Comparison of ENCODE assay signal across 8 mouse cellular contexts in the genomic region with DNA sequence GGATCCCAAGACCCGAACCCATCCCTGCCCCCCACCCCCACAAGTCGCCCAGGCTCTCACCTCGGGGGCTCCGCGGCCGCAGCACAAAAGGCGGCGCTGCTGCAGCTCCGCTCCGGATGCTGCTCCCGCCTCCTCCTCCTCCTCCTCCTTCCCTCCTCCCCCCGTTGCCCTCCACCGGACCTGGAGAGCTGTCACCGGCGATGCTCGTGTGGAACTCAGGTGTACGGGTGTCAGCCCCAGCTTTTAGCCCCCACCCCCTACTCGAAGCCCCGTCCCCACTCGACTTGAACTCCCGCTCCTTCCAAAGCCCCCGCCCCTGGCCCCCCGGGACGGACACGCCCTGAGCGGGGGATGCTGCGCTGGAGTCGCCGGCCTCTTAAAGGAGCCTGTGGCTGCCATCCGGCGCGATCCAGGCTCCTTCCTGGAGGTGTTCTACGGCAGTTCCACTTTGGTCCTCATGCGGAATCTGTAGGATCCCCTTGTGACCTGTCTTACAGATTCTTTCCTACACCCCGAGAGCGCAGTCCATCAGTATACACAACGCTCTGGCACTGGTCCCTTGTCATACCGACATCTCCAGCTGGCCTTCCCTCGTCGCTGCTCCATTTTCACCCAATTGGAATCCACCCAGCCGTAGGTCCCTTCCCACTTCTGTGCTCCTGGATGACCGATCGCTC. TPM values are rescaled to one million over a fixed set of nuclear protein-coding genes. Genes with fewer than 3 reads are reported as not detected.
DNase-seq lines count a peak whose midpoint lies in the region; ATAC-seq lines count a peak whose summit lies in the region.

A gene (minus strand): TSS at position 337 of the 677 bp plus-strand sequence.

- intact Hi-C loops in gastrocnemius, postnatal 14 days (cut with DNase I; ENCODE audit: low total_unique reads) = no loop called here
- intact Hi-C loops in left cerebral cortex, postnatal 10 days (cut with DNase I) = no loop called here

- ATAC-seq in inflammation-experienced regulatory T-cells, adult 6 months = peak; percentile 2
- peak; percentile 9; the same call in 1 of the 2 replicates for ATAC-seq in megakaryocyte-erythroid progenitor cell, adult 5-6 weeks (replicated peaks; ENCODE audit: low FRiP score, low TSS enrichment, poor library complexity, severe bottlenecking)
- ATAC-seq in monocyte, adult 5-6 weeks (replicated peaks; ENCODE audit: insufficient number of reproducible peaks, low FRiP score, low TSS enrichment, poor library complexity, severe bottlenecking) = no peak

- peak; percentile 76 to 78 for DNase-seq in adrenal gland, adult 18-20 months (ENCODE audit: low spot score in 2 of 2)
- DNase-seq in embryo, embryonic 10.5 days (ENCODE audit: low spot score) = peak; percentile 82
- DNase-seq in gastrocnemius, postnatal 14 days = peak; percentile 74
- DNase-seq in left cerebral cortex, postnatal 10 days (ENCODE audit: extremely low spot score in 1 of 2, low spot score in 2 of 2) = peak; percentile 69 to 88
- DNase-seq in right cerebral cortex, postnatal 4 days = peak; percentile 74

RNA-seq across cellular contexts. Expression of the gene that starts here (rescaled TPM):
- total RNA-seq in adrenal gland, adult 18-20 months (2021) = 1 to 10 TPM; 5.8 to 7.6 TPM
- 1 to 10 TPM; 3.1 TPM for total RNA-seq in gastrocnemius, postnatal 14 days (2021)
- polyA plus RNA-seq in inflammation-experienced regulatory T-cells, adult 6 months (2017; shearing (Covaris generic)) = 1 to 10 TPM; 6.6 to 10.0 (median 7.5) TPM
- total RNA-seq in left cerebral cortex, postnatal 10 days (2021) = 10 to 100 TPM; 93.0 to 95.6 TPM
- total RNA-seq in megakaryocyte-erythroid progenitor cell, adult 5-6 weeks (2014; fragmentation: Nextera tagmentation) = 0.39 TPM in 1 of 2 replicates, not detected in the other
- 0.14 and 0.15 TPM in 2 replicates for total RNA-seq in megakaryocyte-erythroid progenitor cell, adult 5-6 weeks (2017)
- 0.32 to 1.2 TPM (median 0.97 TPM) in 3 replicates for total RNA-seq in monocyte, adult 5-6 weeks (2017)

Comparison
In these comparisons a context has a peak if more than half of its experiments do, and no peak if none do; other contexts are left out.
1. RNA of the gene that starts here (total RNA-seq): 93.0 to 95.6 TPM in left cerebral cortex, postnatal 10 days; 5.8 to 7.6 TPM in adrenal gland, adult 18-20 months, 3.1 TPM in gastrocnemius, postnatal 14 days, 0.32 to 1.2 TPM in monocyte, adult 5-6 weeks and 0.14 to 0.39 TPM in megakaryocyte-erythroid progenitor cell, adult 5-6 weeks; every median in the first group is over 10 times any median in the second.
2. Peak in ATAC-seq in megakaryocyte-erythroid progenitor cell, adult 5-6 weeks; RNA of the gene not detected or under 1 TPM.
3. Peak in every context shown above with its lines, with median percentiles within 50 percentile points of each other: DNase-seq.